Mouse (Mus musculus) stomach, postnatal 0 days (tissue): ENCODE measurements around the gene Rmi2. TPM values are rescaled to one million over a fixed set of nuclear protein-coding genes. Genes with fewer than 3 reads are reported as not detected.
A peak's percentile ranks its signal among the peaks of the same experiment; 100 is the strongest.

Experiments used
- ATAC-seq: fragments of 200-750 bp; cut with Nextera tagmentation; 2 replicates; pipeline ENCODE4 v1.8.0; 2017; ENCODE audit not compliant: low FRiP score, low TSS enrichment
- DNase-seq: peaks from one replicate; pipeline ENCODE4 v3.0.0-alpha.2; 2016; ENCODE audit warnings: low spot score
- H3K27ac ChIP-seq: fragments of 300-500 bp; sonication (generic); replicated peaks from 2 replicates; pipeline ENCODE4 v1.5.1; 2014; ENCODE audit warnings: mild to moderate bottlenecking, control low read depth
- H3K27me3 ChIP-seq: fragments of 300-500 bp; sonication (generic); 2 replicates; pipeline ENCODE4 v1.6.1; 2014; ENCODE audit warnings: low read length; ENCODE audit not compliant: control insufficient read depth, insufficient read depth
- H3K36me3 ChIP-seq: fragments of 300-500 bp; sonication (generic); 2 replicates; pipeline ENCODE4 v1.6.1; 2014; ENCODE audit warnings: low read length, mixed read lengths; ENCODE audit not compliant: control insufficient read depth, insufficient read depth
- H3K4me1 ChIP-seq: fragments of 300-500 bp; sonication (generic); replicated peaks from 2 replicates; pipeline ENCODE4 v1.6.1; 2014; ENCODE audit warnings: antibody characterized with exemption; ENCODE audit not compliant: control insufficient read depth, insufficient read depth
- H3K4me2 ChIP-seq: fragments of 300-500 bp; sonication (generic); replicated peaks from 2 replicates; pipeline ENCODE4 v1.6.1; 2014; ENCODE audit warnings: low read depth, mild to moderate bottlenecking, control low read depth, moderate library complexity
- H3K4me3 ChIP-seq: fragments of 300-500 bp; sonication (generic); 2 replicates; pipeline ENCODE4 v1.5.1; 2014; ENCODE audit warnings: low read depth, low read length, control low read depth
- H3K9ac ChIP-seq: fragments of 300-500 bp; sonication (generic); 2 replicates; pipeline ENCODE4 v1.6.1; 2014; ENCODE audit warnings: mild to moderate bottlenecking, low read length, control low read depth, mixed read lengths
- H3K9me3 ChIP-seq: fragments of 300-500 bp; sonication (generic); 2 replicates; pipeline ENCODE4 v1.6.1; 2016; ENCODE audit warnings: low read length; ENCODE audit not compliant: control insufficient read depth
- CTCF ChIP-seq: IDR thresholded peaks from 2 replicates; pipeline ENCODE4 v1.5.1; 2016; ENCODE audit warnings: antibody characterized with exemption, low read depth, mild to moderate bottlenecking, moderate library complexity
- EP300 ChIP-seq: optimal IDR thresholded peaks from 2 replicates; pipeline ENCODE3; 2016; ENCODE audit warnings: antibody characterized with exemption
- WGBS: fragments of 180-500 bp; shearing (Covaris S2); extraction: QIAGEN DNeasy Blood & Tissue Kit; methylation state at CpG from one replicate; pipeline ENCODE4 v1.1.7; 2014; 5-methylcytosine and 5-hydroxymethylcytosine counted together
- polyA plus RNA-seq: library from polyadenylated mRNA; unstranded; fragments of >200 nt; fragmentation: Nextera tagmentation; extraction: Ambion mirVana; gene quantifications from 2 replicates; pipeline ENCODE4 v1.2.1, GENCODE M21; 2015

The Rmi2 gene
- polyA plus RNA-seq, 1 experiment from 2014 or later: 0.76 TPM

- no peak overlapping the region for H3K4me3 ChIP-seq
- 77% methylated on average over 6 of the region's 6 CpGs for WGBS
- no peak overlapping the region for H3K27ac ChIP-seq
- no peak for DNase-seq
- no peak overlapping the region for H3K9ac ChIP-seq
- no peak overlapping the region for H3K4me2 ChIP-seq
- no peak for ATAC-seq
- H3K27me3 ChIP-seq: no peaks in the 10 kb centered on the region
- H3K9me3 ChIP-seq: no peaks in the 10 kb centered on the region
- TF ChIP-seq CTCF (no peak), EP300 (no peak)
- no peaks in the 10 kb centered on the region for H3K4me1 ChIP-seq
- H3K36me3 ChIP-seq: no peaks in the 10 kb centered on the region
Observed at GRCm38 (mm10) chr16:10864833-10865591, 30.2 kb downstream of the Rmi2 start.

GRCm38 (mm10) chr16:10865592-10865987, 30.7 kb downstream of the Rmi2 start:
- no peak overlapping the region for H3K4me3 ChIP-seq
- no peaks in the 10 kb centered on the region for H3K27me3 ChIP-seq
- no peak overlapping the region for H3K4me2 ChIP-seq
- no peak for DNase-seq
- H3K9ac ChIP-seq: no peak overlapping the region
- H3K27ac ChIP-seq: no peak overlapping the region
- TF ChIP-seq CTCF: no peak
- TF ChIP-seq EP300: no peak
- no peaks in the 10 kb centered on the region for H3K9me3 ChIP-seq
- no peak for ATAC-seq
- H3K36me3 ChIP-seq: no peaks in the 10 kb centered on the region
- H3K4me1 ChIP-seq: no peaks in the 10 kb centered on the region

DNA sequence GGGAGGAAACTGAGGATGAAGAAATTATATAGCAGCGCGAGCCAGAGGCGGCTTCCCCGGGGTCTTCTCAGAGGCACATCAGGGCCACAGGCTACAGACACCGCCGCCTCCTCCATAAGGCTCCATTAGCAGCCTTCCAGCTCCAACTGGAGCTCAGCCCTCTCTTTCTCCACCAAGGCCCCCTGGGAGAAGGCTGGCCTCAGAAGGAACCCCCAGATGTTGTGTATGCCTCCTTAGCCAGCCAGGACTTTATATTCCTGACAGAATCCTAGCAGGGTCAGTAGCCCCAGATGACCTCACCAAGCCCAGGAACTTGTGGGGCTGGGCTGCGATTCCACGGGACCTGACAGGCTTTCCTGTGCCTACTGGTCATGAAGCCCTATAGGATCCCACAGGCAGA, 32.0 kb downstream of the Rmi2 start:
- Histone ChIP-seq H3K27ac (no peak overlapping the region), H3K9ac (no peak overlapping the region), H3K4me2 (no peak overlapping the region), H3K4me3 (no peak overlapping the region), H3K9me3 (no peaks in the 10 kb centered on the region), H3K4me1 (no peaks in the 10 kb centered on the region), H3K27me3 (no peaks in the 10 kb centered on the region), H3K36me3 (no peaks in the 10 kb centered on the region)
- no peak for ATAC-seq
- no peak for TF ChIP-seq EP300
- TF ChIP-seq CTCF: no peak
- no peak for DNase-seq
- WGBS: 88% methylated on average over 8 of the region's 8 CpGs

- H3K4me1 ChIP-seq: no peaks in the 10 kb centered on the region
- TF ChIP-seq EP300: no peak
- no peak for TF ChIP-seq CTCF
- H3K27me3 ChIP-seq: no peaks in the 10 kb centered on the region
- no peak overlapping the region for H3K4me2 ChIP-seq
- ATAC-seq: no peak
- no peak overlapping the region for H3K4me3 ChIP-seq
- no peaks in the 10 kb centered on the region for H3K36me3 ChIP-seq
- H3K9ac ChIP-seq: no peak overlapping the region
- no peaks in the 10 kb centered on the region for H3K9me3 ChIP-seq
- 81% methylated on average over 2 of the region's 2 CpGs for WGBS
- H3K27ac ChIP-seq: no peak overlapping the region
- DNase-seq: no peak
Observed at GRCm38 (mm10) chr16:10867501-10867900, 32.6 kb downstream of the Rmi2 start.

GRCm38 (mm10) chr16:10867904-10868440, 33.1 kb downstream of the Rmi2 start:
- TF ChIP-seq CTCF (peak; percentile 96), EP300 (no peak)
- Histone ChIP-seq H3K4me2 (no peak overlapping the region), H3K9me3 (no peaks in the 10 kb centered on the region), H3K9ac (no peak overlapping the region), H3K36me3 (no peaks in the 10 kb centered on the region), H3K27me3 (no peaks in the 10 kb centered on the region), H3K4me1 (no peaks in the 10 kb centered on the region), H3K27ac (no peak overlapping the region), H3K4me3 (no peak overlapping the region)
- WGBS: 36% methylated on average over 11 of the region's 11 CpGs
- DNase-seq (peak; percentile 71), ATAC-seq (no peak)

DNA sequence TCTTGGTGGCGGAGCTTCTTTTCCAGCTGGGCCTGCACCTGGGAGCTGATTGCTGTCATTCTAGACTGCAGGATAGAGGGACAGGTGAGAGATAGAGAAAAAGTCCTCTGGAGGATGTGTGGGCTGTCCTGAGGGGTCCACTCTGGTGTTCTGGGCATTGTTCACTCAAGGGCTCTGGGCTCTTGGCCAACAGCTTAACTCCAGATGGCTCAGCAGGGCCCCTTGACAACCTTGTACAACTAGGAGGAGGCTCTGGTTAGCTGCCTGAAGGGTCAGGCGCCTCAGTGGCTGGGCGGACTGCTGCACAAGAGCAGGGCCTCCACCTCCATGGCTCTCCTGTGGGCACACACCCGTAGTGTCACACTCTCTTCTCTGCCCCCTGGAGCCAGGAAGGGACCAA, 36.1 kb downstream of the Rmi2 start:
- H3K9ac ChIP-seq: no peak overlapping the region
- no peak for DNase-seq
- H3K4me3 ChIP-seq: no peak overlapping the region
- no peaks in the 10 kb centered on the region for H3K4me1 ChIP-seq
- TF ChIP-seq CTCF (no peak), EP300 (no peak)
- no peaks in the 10 kb centered on the region for H3K27me3 ChIP-seq
- H3K9me3 ChIP-seq: no peaks in the 10 kb centered on the region
- ATAC-seq: no peak
- 47% methylated on average over 4 of the region's 4 CpGs for WGBS
- H3K36me3 ChIP-seq: no peaks in the 10 kb centered on the region
- no peak overlapping the region for H3K27ac ChIP-seq
- H3K4me2 ChIP-seq: no peak overlapping the region
